Mouse (Mus musculus) lung, postnatal 0 days (tissue): ENCODE measurements around the gene Inip. TPM values are rescaled to one million over a fixed set of nuclear protein-coding genes. Genes with fewer than 3 reads are reported as not detected.
A peak's percentile ranks its signal among the peaks of the same experiment; 100 is the strongest.

Source experiments
- ATAC-seq: fragments of 200-750 bp; cut with Nextera tagmentation; 2 replicates; pipeline ENCODE4 v1.8.0; 2017; ENCODE audit warnings: moderate library complexity
- DNase-seq: peaks from one replicate; pipeline ENCODE4 v3.0.0-alpha.2; 2016; ENCODE audit warnings: low spot score
- H3K27ac ChIP-seq: fragments of 300-500 bp; sonication (generic); 2 replicates; pipeline ENCODE4 v1.5.1; 2014; ENCODE audit warnings: antibody characterized with exemption, mild to moderate bottlenecking, low read length, mixed read lengths
- H3K27me3 ChIP-seq: fragments of 300-500 bp; sonication (generic); replicated peaks from 2 replicates; pipeline ENCODE4 v1.6.1; 2014; ENCODE audit warnings: low read length, mixed read lengths; ENCODE audit not compliant: insufficient read depth
- H3K36me3 ChIP-seq: fragments of 300-500 bp; sonication (generic); 2 replicates; pipeline ENCODE4 v1.6.1; 2014; ENCODE audit warnings: low read length, mixed read lengths; ENCODE audit not compliant: insufficient read depth
- H3K4me1 ChIP-seq: fragments of 300-500 bp; sonication (generic); 2 replicates; pipeline ENCODE4 v1.6.1; 2014; ENCODE audit warnings: antibody characterized with exemption, low read depth, low read length, mixed read lengths; ENCODE audit not compliant: insufficient read depth
- H3K4me2 ChIP-seq: fragments of 300-500 bp; sonication (generic); replicated peaks from 2 replicates; pipeline ENCODE4 v1.6.1; 2014; ENCODE audit warnings: low read depth, mild to moderate bottlenecking, low read length, moderate library complexity, mixed read lengths
- H3K4me3 ChIP-seq: fragments of 300-500 bp; sonication (generic); 2 replicates; pipeline ENCODE4 v1.5.1; 2014; ENCODE audit warnings: low read depth, low read length
- H3K9ac ChIP-seq: fragments of 300-500 bp; sonication (generic); replicated peaks from 2 replicates; pipeline ENCODE4 v1.6.1; 2014; ENCODE audit warnings: low read depth, mild to moderate bottlenecking
- H3K9me3 ChIP-seq: fragments of 300-500 bp; sonication (generic); 2 replicates; pipeline ENCODE4 v1.6.1; 2016; ENCODE audit warnings: low read length, mixed read lengths
- CTCF ChIP-seq: IDR thresholded peaks from 2 replicates; pipeline ENCODE4 v1.5.1; 2016; ENCODE audit warnings: antibody characterized with exemption, mild to moderate bottlenecking
- EP300 ChIP-seq: IDR thresholded peaks from 2 replicates; pipeline ENCODE4 v1.6.1; 2016; ENCODE audit warnings: antibody characterized with exemption, mild to moderate bottlenecking, control low read depth
- WGBS: fragments of 180-500 bp; shearing (Covaris S2); extraction: QIAGEN DNeasy Blood & Tissue Kit; methylation state at CpG from one replicate; pipeline ENCODE4 v1.1.7; 2014; 5-methylcytosine and 5-hydroxymethylcytosine counted together
- polyA plus RNA-seq: library from polyadenylated mRNA; unstranded; fragments of >200 nt; fragmentation: Nextera tagmentation; extraction: Ambion mirVana; gene quantifications from 2 replicates; pipeline ENCODE4 v1.2.1, GENCODE M21; 2015

The Inip gene
- polyA plus RNA-seq, 1 experiment from 2014 or later = 26.8 TPM

GRCm38 (mm10) chr4:59822119-59822518 lies 20.7 kb upstream of the Inip start:
- WGBS = 63% methylated on average over 4 of the region's 4 CpGs
- TF ChIP-seq EP300 (no peak), CTCF (no peak)
- H3K36me3 ChIP-seq = no peaks in the 10 kb centered on the region

GRCm38 (mm10) chr4:59821516-59821915 lies 20.1 kb upstream of the Inip start:
- no peak overlapping the region for H3K4me2 ChIP-seq
- no peak overlapping the region for H3K27ac ChIP-seq
- peaks cover 10% of the 10 kb centered on the region; the same call in 1 of the 2 replicates for H3K4me1 ChIP-seq
- TF ChIP-seq CTCF (no peak), EP300 (no peak)
- H3K4me3 ChIP-seq = no peak overlapping the region
- H3K36me3 ChIP-seq = no peaks in the 10 kb centered on the region
- H3K27me3 ChIP-seq = no peaks in the 10 kb centered on the region
- 96% methylated on average over 1 of the region's 1 CpGs for WGBS
- H3K9ac ChIP-seq = no peak overlapping the region
- ATAC-seq (no peak), DNase-seq (no peak)
- H3K9me3 ChIP-seq = no peaks in the 10 kb centered on the region

More at GRCm38 (mm10) chr4:59822119-59822518, 20.7 kb upstream of the Inip start:
- no peaks in the 10 kb centered on the region for H3K9me3 ChIP-seq
- H3K27me3 ChIP-seq = no peaks in the 10 kb centered on the region
- no peak overlapping the region for H3K4me2 ChIP-seq
- no peak for DNase-seq
- no peak for ATAC-seq
- peaks cover 10% of the 10 kb centered on the region; the same call in 1 of the 2 replicates for H3K4me1 ChIP-seq
- no peak overlapping the region for H3K9ac ChIP-seq
- H3K27ac ChIP-seq = no peak overlapping the region
- H3K4me3 ChIP-seq = no peak overlapping the region

GRCm38 (mm10) chr4:59819477-59820022 lies 18.2 kb upstream of the Inip start:
- WGBS = 29% methylated on average over 12 of the region's 12 CpGs
- no peak overlapping the region for H3K4me2 ChIP-seq
- peak; percentile 89 for DNase-seq
- peak overlapping the region; percentile 85 for H3K27ac ChIP-seq
- ATAC-seq = peak; percentile 52
- no peak overlapping the region for H3K9ac ChIP-seq
- H3K9me3 ChIP-seq = no peaks in the 10 kb centered on the region
- H3K4me1 ChIP-seq = peaks cover 10% of the 10 kb centered on the region; the same call in 1 of the 2 replicates
- no peak; the same call in 1 of the 2 replicates for TF ChIP-seq CTCF
- TF ChIP-seq EP300 = peak; percentile 46; the same call in 1 of the 2 replicates
- H3K4me3 ChIP-seq = no peak overlapping the region
- H3K27me3 ChIP-seq = no peaks in the 10 kb centered on the region
- no peaks in the 10 kb centered on the region for H3K36me3 ChIP-seq

GRCm38 (mm10) chr4:59819054-59819472 lies 17.7 kb upstream of the Inip start:
- 40% methylated on average over 7 of the region's 7 CpGs for WGBS
- Histone ChIP-seq H3K9ac (no peak overlapping the region), H3K4me2 (no peak overlapping the region)

GRCm38 (mm10) chr4:59818498-59818897 lies 17.1 kb upstream of the Inip start:
- ATAC-seq (no peak), DNase-seq (no peak)
- no peak overlapping the region for H3K4me3 ChIP-seq
- peak overlapping the region; percentile 85 for H3K27ac ChIP-seq
- peaks cover 9% of the 10 kb centered on the region; the same call in 1 of the 2 replicates for H3K4me1 ChIP-seq
- no peaks in the 10 kb centered on the region for H3K36me3 ChIP-seq
- no peaks in the 10 kb centered on the region for H3K9me3 ChIP-seq
- no peaks in the 10 kb centered on the region for H3K27me3 ChIP-seq
- no peak overlapping the region for H3K9ac ChIP-seq
- TF ChIP-seq CTCF (no peak), EP300 (no peak; the same call in 1 of the 2 replicates)
- WGBS = 73% methylated on average over 10 of the region's 10 CpGs
- H3K4me2 ChIP-seq = no peak overlapping the region

More at GRCm38 (mm10) chr4:59819054-59819472, 17.7 kb upstream of the Inip start:
- H3K4me1 ChIP-seq = peaks cover 10% of the 10 kb centered on the region; the same call in 1 of the 2 replicates
- H3K27me3 ChIP-seq = no peaks in the 10 kb centered on the region
- H3K4me3 ChIP-seq = no peak overlapping the region
- H3K9me3 ChIP-seq = no peaks in the 10 kb centered on the region
- ATAC-seq (peak; percentile 9; the same call in 1 of the 2 replicates), DNase-seq (no peak)
- TF ChIP-seq EP300 (no peak), CTCF (no peak)
- H3K36me3 ChIP-seq = no peaks in the 10 kb centered on the region
- peak overlapping the region; percentile 85 for H3K27ac ChIP-seq

- Histone ChIP-seq H3K4me2 (no peak overlapping the region), H3K9ac (no peak overlapping the region), H3K36me3 (no peaks in the 10 kb centered on the region), H3K9me3 (no peaks in the 10 kb centered on the region), H3K4me3 (no peak overlapping the region), H3K4me1 (0 out of 2 replicates have a peak, but pooled peaks cover 4% of the 10 kb centered on the region), H3K27me3 (no peaks in the 10 kb centered on the region), H3K27ac (peak overlapping the region; percentile 85)
- no peak for TF ChIP-seq EP300
- no peak for TF ChIP-seq CTCF
- ATAC-seq = no peak
- WGBS = 76% methylated on average over 5 of the region's 5 CpGs
- no peak for DNase-seq
These were observed 16.4 kb upstream of the Inip start for GRCm38 (mm10) chr4:59817790-59818189.
